Mouse (Mus musculus) retina, adult 2 months (tissue): ENCODE measurements around the gene Phc2.

ENCODE experiments used
- DNase-seq: peaks from one replicate; pipeline ENCODE4 v3.0.0-alpha.2; 2012; ENCODE audit warnings: low read depth, low spot score

The Phc2 gene

GRCm38 (mm10) chr4:128782037-128782436, 127.5 kb downstream of the Phc2 start:
- DNase-seq = no peak

DNA sequence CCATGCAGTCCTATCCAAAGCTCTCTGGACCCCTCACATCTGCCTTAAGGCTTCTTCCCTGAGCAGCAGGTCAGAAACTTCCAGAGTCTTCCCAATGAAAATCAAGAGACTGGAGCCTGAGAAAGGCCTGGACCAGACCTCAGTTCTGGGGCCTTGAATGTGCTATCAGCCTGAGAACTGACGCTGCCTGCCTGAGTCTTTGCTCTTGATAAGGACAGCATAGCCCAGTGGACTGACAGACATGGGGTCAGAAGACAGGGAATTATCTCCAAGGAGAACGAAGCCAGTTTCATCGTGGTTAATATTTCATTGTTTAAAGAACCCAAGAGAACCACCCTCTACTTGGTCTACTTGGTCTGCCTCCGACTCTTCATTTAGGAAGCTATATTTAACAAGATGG, 128.1 kb downstream of the Phc2 start:
- no peak for DNase-seq

DNA sequence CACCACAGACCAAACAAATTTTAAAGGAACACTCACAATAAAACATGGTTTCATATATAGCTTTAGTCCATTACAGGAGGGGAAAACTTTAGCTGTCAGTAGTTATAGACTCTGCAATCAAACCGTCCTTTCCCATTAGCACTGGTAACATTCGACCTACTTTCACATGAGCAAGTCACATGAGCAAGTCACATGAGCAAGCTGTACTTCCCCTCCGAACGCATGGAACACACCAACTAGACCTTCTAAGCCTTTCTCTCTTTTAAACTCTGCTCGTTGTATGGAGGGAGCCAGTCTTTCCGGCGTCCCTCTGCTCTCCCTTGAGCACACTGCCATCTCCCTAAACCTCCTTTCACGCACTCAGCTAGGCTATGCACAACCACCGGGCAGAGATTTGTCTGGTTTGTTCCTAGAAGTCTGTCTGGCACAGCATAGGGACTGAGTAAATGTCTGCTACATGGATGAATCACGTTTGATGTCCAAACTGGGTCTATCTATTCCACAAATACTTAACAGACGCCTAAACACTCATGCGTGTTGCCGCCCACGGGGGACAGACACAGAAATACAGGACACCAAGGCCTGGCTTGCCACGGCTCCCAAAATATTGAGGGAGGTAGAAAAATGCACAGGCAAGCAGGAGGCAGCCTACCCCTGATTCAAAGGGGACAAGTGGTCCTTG, 130.6 kb downstream of the Phc2 start:
- DNase-seq = no peak

DNA sequence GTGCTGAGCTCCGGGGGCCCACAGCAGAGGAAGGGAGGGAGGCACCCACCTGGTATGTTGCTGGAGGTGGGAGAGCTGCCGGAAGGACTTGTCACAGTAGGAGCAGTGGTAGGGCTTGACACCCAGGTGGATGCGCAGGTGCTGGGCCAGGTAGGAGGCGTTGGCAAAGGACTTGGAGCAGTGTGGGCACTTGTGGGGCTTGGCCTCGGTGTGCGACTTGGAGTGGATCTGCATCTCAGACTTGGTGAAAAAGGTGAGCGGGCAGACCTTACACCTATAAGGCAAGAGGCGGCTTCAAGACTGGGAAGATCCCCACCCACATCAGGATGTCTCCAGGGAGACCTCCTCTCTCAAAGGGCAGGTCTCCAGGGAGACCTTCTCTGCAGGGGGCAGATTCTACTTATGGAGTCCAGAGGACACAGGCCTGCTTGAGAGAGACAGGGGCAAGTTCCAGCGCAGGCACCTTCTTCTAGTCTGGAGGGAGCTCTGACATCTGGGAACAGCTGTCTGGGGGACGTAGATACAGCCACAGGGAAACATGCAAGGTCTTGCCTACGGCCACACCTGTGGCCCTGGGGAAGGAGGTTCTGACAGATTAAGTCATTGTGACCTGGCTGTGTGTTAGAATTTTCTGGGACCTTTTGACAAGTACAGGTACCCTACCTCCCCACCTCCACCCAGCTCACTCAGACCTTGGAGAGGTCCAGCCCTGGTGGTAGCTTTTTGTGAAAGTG, 131.6 kb downstream of the Phc2 start:
- no peak for DNase-seq

DNA sequence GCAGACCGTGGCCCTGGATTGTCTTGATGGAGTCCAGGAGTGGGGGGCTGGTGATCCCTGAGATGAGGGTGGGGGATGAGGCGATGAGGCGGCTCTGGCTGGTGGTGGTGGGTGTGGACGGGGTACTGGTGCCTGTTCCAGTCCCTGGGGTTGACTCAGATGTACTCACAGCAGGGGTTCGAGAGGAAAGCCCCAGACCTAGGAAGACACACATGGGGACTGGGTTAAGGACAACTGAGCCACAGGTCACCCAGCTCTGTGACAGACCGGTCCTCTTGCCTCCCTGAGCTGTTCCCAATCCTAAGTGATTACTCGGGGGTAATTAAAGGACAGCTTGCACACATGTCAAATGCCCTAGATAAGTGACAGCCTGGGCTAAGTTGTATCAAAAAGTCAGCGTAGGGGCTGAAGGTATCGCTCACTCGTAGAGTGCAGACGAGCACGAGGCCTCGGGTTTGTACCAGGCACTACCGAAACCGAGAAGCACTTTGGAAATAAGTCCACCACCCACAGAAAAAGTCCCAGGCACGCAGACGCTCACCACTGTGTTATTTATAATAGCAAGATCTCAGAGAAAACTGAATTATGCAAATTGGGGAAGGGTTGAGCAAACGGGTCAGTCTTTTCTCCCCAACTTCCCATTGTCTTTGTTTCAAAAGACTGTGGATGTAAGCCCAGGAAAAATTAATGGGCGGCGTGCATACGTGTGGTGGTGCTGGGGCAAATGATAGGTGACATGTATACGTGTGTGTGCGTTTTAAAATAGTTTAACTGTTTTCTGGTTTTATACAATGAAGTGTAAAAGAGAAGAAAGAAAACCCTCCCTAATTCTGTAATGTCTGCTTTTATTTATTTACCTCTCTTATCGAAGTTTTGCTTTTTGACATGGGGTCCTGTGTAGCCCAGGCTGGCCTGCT, 132.8 kb downstream of the Phc2 start:
- DNase-seq = no peak

- DNase-seq = no peak
Measured at GRCm38 (mm10) chr4:128788108-128788507, 133.6 kb downstream of the Phc2 start.

- DNase-seq = no peak
Measured at GRCm38 (mm10) chr4:128789646-128790045, 135.1 kb downstream of the Phc2 start.

DNA sequence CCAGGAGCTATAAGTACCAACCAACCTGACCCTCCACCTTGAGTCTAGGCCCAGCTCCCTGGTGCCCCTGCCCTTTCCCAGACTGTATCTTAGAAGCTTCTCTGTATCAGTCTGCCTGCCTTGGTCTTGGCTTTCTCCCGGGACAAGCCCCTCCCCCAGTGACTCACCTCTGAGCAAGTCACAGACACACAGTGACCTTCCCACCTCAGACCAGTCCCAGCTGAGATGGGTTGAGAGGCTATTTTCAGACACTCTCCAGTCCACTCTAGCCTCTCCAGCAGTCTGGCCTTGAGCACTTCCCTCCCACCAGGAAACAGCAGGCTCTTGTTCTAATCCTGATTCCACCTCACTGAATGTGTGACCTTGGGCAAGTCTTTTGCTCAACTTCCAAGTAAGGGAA, 139.2 kb downstream of the Phc2 start:
- no peak for DNase-seq

GRCm38 (mm10) chr4:128794198-128794597, 139.7 kb downstream of the Phc2 start:
- DNase-seq = no peak

DNA sequence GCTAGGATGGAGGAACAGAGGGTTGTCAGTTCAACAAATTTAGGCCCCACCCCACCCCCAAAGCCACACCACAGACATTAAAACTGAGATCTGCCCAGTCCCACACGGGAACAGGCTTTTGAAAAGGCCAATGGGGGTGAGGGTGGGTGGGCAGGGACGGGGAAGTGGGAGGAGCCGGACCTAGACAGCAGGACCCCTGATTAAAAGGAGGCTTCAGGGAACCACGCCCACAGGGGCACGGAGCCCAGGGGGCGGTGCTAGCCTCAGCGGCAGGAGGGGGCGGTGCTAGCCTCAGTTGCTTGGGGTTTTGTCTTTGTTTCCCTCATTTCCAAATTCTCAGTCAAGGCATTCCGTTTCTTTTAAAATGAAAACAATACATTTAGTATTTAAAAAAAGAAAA, 141.1 kb downstream of the Phc2 start:
- DNase-seq = no peak

DNA sequence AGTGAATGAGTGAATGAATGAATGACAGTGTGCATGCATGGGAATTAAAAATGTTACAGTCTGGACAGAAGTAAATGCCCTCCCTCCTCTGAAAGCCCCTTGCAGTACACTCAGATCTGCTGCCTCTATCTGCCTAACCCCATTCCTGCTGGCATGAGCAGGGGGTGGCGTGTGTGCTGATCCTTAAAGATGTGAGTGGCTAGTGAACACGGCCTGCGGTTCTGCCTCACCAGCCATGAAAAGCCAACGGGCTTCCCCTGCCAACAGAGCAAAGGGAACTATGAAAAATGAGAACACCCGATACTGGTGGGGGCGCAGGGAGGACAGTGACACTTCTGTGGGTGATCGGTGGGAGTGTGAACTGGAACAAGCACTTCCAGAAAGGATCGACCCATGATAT, 142.3 kb downstream of the Phc2 start:
- DNase-seq = no peak

DNA sequence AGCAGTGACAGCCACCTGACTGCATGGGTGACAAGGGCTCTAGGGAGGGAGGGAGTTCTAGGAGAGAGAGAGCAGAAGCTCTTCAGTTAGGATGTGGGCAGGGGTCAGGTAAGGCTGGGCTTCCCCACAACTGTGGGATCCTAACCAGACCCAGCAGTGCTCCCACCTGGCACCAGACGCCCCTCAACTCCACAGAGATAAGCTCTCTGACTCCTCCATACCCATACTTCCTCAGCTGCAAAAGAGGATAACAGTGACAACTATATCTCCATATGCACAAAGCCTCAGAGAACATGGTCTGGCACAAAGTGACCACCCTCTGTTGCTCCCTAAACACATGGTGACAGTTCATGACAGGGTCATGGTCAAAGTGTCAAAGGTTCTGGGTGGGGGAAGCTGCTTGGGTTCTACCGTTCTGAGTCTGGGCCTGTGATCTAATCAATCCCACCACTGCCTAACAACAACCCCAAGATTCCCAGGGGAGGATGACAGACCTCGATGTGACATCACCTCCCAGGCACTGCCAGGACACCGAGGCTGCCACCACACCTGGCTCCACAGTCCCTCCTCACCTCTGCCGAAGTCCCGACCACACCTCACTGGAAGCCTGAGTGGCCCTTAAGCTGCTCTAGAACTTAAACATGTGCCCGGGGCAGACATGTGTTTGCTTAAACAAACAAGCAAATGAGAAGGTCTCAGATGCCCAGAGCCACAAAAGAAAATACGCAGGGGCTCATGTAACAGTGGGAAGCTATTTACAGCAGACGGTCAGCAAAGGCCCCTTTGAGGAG, 147.4 kb downstream of the Phc2 start:
- DNase-seq = no peak
